ENCODE assay signal across 30 mouse cellular contexts in genomic region chr6:7896339-7896738, GRCm38 (mm10).
"Had no signal": no experiment of that assay in that cellular context is flagged by ENCODE, and none has a peak within 500 bp of the region (broad histone marks: within the 10 kb centered on the region; RNA-seq: fewer than 3 reads in every experiment).

No protein-coding gene starts in this region.

- H3K4me3 ChIP-seq: left cerebral cortex, adult 2 months; limb, embryonic 10.5 days; limb, embryonic 12.5 days; limb, embryonic 13.5 days; limb, embryonic 15.5 days; liver, embryonic 12.5 days; liver, embryonic 13.5 days; liver, embryonic 15.5 days; lung, embryonic 15.5 days; megakaryocyte, embryonic 14.5 days; midbrain, embryonic 10.5 days; midbrain, embryonic 12.5 days; midbrain, embryonic 13.5 days; midbrain, embryonic 15.5 days; myocyte; neural tube, embryonic 12.5 days had no signal

- DNase-seq: liver; liver, embryonic 13.5 days; liver, postnatal 0 days; lung, adult 18-20 months; lung, adult 2 months; lung, embryonic 14.5 days; lung, postnatal 10 days; lung, postnatal 14 days; lung, postnatal 36 days; lung, postnatal 4 days; midbrain, embryonic 14.5 days had no signal

- H3K27me3 ChIP-seq: limb, embryonic 12.5 days; limb, embryonic 13.5 days; limb, embryonic 15.5 days; liver, embryonic 12.5 days; liver, embryonic 13.5 days; liver, embryonic 15.5 days; lung, embryonic 15.5 days; megakaryocyte, embryonic 14.5 days; midbrain, embryonic 12.5 days; midbrain, embryonic 13.5 days; midbrain, embryonic 15.5 days; neural tube, embryonic 12.5 days had no signal

- H3K36me3 ChIP-seq: limb, embryonic 10.5 days; limb, embryonic 12.5 days; limb, embryonic 13.5 days; limb, embryonic 15.5 days; liver, embryonic 12.5 days; liver, embryonic 13.5 days; liver, embryonic 15.5 days; lung, embryonic 15.5 days; midbrain, embryonic 10.5 days; midbrain, embryonic 12.5 days; midbrain, embryonic 13.5 days; midbrain, embryonic 15.5 days; neural tube, embryonic 12.5 days had no signal

- H3K4me1 ChIP-seq: limb, embryonic 10.5 days; limb, embryonic 12.5 days; limb, embryonic 13.5 days; limb, embryonic 15.5 days; liver, embryonic 12.5 days; liver, embryonic 15.5 days; lung, embryonic 15.5 days; midbrain, embryonic 10.5 days; midbrain, embryonic 12.5 days; midbrain, embryonic 13.5 days; midbrain, embryonic 15.5 days; neural tube, embryonic 12.5 days had no signal

- H3K9me3 ChIP-seq: limb, embryonic 10.5 days; limb, embryonic 12.5 days; limb, embryonic 13.5 days; limb, embryonic 15.5 days; liver, embryonic 12.5 days; liver, embryonic 13.5 days; liver, embryonic 15.5 days; lung, embryonic 15.5 days; megakaryocyte, embryonic 14.5 days; midbrain, embryonic 10.5 days; midbrain, embryonic 12.5 days; midbrain, embryonic 13.5 days; midbrain, embryonic 15.5 days; neural tube, embryonic 12.5 days had no signal

- ATAC-seq: liver, embryonic 12.5 days; liver, postnatal 0 days; lung, postnatal 0 days; midbrain, embryonic 13.5 days; midbrain, embryonic 15.5 days; midbrain, embryonic 16.5 days had no signal

- H3K9ac ChIP-seq: limb, embryonic 12.5 days; limb, embryonic 13.5 days; limb, embryonic 15.5 days; liver, embryonic 12.5 days; liver, embryonic 13.5 days; liver, embryonic 14.5 days; liver, embryonic 15.5 days; liver, postnatal 0 days; lung, embryonic 14.5 days; lung, embryonic 15.5 days; midbrain, embryonic 12.5 days; midbrain, embryonic 13.5 days; midbrain, embryonic 15.5 days; neural tube, embryonic 12.5 days had no signal

- H3K27ac ChIP-seq: left cerebral cortex, adult 2 months; limb, embryonic 10.5 days; limb, embryonic 12.5 days; limb, embryonic 13.5 days; limb, embryonic 15.5 days; liver, embryonic 12.5 days; liver, embryonic 13.5 days; liver, embryonic 14.5 days; liver, embryonic 15.5 days; lung, embryonic 15.5 days; macrophage; midbrain, embryonic 10.5 days; midbrain, embryonic 12.5 days; midbrain, embryonic 13.5 days; midbrain, embryonic 15.5 days; neural tube, embryonic 12.5 days had no signal
